Mouse (Mus musculus) B cell, adult (primary cell): Measurements from ENCODE around the gene Uhrf1bp1l. TPM values are rescaled to one million over a fixed set of nuclear protein-coding genes. Genes with fewer than 3 reads are reported as not detected.

Source experiments
- total RNA-seq: library from RNA; stranded (reverse); gene quantifications from 4 replicates; pipeline ENCODE4 v1.2.4, GENCODE M21; 2023; ENCODE audit not compliant: inconsistent age

Uhrf1bp1l gene
- 55.4 to 63.7 TPM (median 59.7 TPM) in 4 replicates for total RNA-seq

DNA sequence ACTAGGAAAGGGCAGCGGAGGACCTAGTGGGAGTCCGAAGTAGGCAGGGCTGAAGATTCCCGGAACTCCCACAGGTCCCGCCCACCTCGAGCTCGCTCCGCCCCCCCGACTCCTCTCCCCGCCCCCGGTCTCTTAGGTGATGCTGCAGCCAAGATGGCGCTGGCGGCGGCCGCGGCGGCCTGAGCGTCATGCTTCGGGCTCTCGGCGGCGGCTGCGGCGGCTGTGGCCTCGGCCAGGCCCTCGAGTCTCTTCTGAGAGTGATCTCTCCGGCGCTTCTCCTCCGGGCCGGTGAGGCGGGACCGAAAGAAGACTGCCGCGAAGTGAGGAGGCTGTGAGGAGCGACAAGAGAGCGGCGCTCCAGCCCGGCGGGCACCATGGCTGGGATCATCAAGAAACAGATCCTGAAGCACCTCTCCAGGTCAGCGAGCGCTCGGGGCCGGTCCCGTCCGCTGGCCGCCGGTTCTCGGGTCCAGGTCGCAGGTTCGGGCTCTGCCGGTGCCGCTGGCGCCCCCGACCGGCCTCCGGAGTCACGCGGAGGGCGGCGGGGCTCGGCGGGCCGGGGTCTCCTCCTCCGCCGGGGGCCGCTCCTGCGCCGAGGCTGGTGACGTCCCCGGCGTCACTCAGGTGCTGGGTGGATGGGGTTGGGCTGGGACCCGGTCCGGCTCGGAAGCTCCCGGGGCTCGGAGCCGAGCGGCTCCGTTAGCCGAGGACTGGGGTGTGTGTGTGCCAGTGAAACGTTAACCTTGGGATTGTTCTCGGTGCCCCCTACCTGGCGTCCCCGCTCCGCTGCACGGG is at the start of gene Uhrf1bp1l:
Uhrf1bp1l (plus strand) TSS at position 121 of the 795 bp plus-strand sequence.

DNA sequence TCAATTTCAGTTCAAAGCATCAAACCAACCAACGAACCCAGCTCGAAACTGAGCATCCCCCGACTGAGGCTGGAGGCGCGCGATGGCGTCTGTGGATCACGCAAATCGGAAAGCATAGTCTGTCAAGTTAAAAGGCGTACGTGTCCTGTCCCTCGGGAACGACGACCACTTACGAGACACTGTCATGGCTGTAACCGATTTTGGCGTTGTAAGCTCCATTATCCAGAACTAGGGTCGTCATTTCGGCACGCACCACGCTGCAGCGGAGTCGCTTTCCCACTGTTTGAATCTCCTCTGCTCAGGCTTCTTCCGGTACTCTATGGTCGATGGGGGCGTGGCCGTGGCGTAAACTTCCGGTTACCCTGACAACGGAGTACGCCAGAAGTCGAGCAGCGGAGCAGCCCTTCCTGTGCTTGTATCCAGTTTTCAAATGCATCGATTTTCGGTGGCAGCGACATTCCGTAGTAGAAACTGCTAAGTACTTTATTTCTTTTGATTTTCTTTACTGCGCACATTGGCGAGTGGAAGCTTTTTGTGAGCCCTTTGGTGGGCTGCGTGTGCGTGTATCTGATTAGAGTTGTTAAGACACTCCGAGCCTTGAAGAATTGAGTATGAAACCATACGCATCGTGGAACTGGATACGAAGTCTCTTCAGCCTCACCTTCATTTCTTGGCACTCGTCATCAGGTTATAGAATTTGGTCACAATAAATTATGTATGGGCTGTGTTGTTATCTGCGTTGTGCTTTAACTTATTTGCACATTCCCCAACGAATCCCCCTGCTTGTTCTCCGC is 12.6 kb upstream of the Uhrf1bp1l start, which contains the start of gene Actr6:
Actr6 (minus strand) TSS at position 295 of the 794 bp plus-strand sequence.

Other genes starting within 250 kb of the Uhrf1bp1l start
- gene Nr1h4, start 211.4 kb upstream of the Uhrf1bp1l start, total RNA-seq, result not detected in 4 replicates
- 0.27 TPM in 1 of 4 replicates, not detected in the others for gene Slc17a8, start 123.7 kb upstream of the Uhrf1bp1l start, total RNA-seq
- gene Scyl2, start 58.7 kb upstream of the Uhrf1bp1l start, total RNA-seq, result 34.6 to 40.9 TPM (median 37.8 TPM) in 4 replicates
- 12.2 to 23.2 TPM (median 15.9 TPM) in 4 replicates for gene Actr6, start 12.7 kb upstream of the Uhrf1bp1l start, total RNA-seq
- gene Anks1b, start 128.5 kb downstream of the Uhrf1bp1l start, total RNA-seq, result not detected in 4 replicates